Mouse (Mus musculus) adrenal gland, postnatal 14 days (tissue): ENCODE results near the gene Sult6b2. TPM values are rescaled to one million over a fixed set of nuclear protein-coding genes. Genes with fewer than 3 reads are reported as not detected.

Experiments used
- DNase-seq: peaks from one replicate; pipeline ENCODE4 v3.0.0; 2021; ENCODE audit warnings: mixed read lengths
- total RNA-seq: library from RNA; stranded (reverse); gene quantifications from 2 replicates; pipeline ENCODE4 v1.2.3, GENCODE M21; 2021

Sult6b2 gene
- total RNA-seq, 1 experiment from 2014 or later: not detected

GRCm38 (mm10) chr6:142810239-142810638 lies 5.9 kb upstream of the Sult6b2 start:
- DNase-seq: no peak

- no peak for DNase-seq
Observed at GRCm38 (mm10) chr6:142809373-142810098, 5.2 kb upstream of the Sult6b2 start.

GRCm38 (mm10) chr6:142806326-142806725 lies 2.0 kb upstream of the Sult6b2 start:
- DNase-seq: no peak

- no peak for DNase-seq
Observed at GRCm38 (mm10) chr6:142802617-142803525, 1.4 kb downstream of the Sult6b2 start.

- DNase-seq: no peak
Observed at GRCm38 (mm10) chr6:142801687-142802086, 2.6 kb downstream of the Sult6b2 start.

GRCm38 (mm10) chr6:142799704-142800374 lies 4.5 kb downstream of the Sult6b2 start:
- DNase-seq: no peak

GRCm38 (mm10) chr6:142798837-142799236 lies 5.5 kb downstream of the Sult6b2 start:
- no peak for DNase-seq

GRCm38 (mm10) chr6:142797996-142798395 lies 6.3 kb downstream of the Sult6b2 start:
- no peak for DNase-seq

GRCm38 (mm10) chr6:142795655-142796441 lies 8.5 kb downstream of the Sult6b2 start:
- no peak for DNase-seq

GRCm38 (mm10) chr6:142795087-142795486 lies 9.2 kb downstream of the Sult6b2 start:
- DNase-seq: no peak

GRCm38 (mm10) chr6:142793468-142793867 lies 10.8 kb downstream of the Sult6b2 start:
- peak; percentile 14 for DNase-seq

- no peak for DNase-seq
Observed at GRCm38 (mm10) chr6:142792241-142792968, 11.9 kb downstream of the Sult6b2 start.

- no peak for DNase-seq
Observed at GRCm38 (mm10) chr6:142789736-142790135, 14.6 kb downstream of the Sult6b2 start.

GRCm38 (mm10) chr6:142788042-142788987 lies 16.0 kb downstream of the Sult6b2 start:
- DNase-seq: peak; percentile 60

GRCm38 (mm10) chr6:142786106-142786505 lies 18.2 kb downstream of the Sult6b2 start:
- no peak for DNase-seq

GRCm38 (mm10) chr6:142785343-142785742 lies 19.0 kb downstream of the Sult6b2 start:
- DNase-seq: peak; percentile 69

GRCm38 (mm10) chr6:142781286-142781685 lies 23.0 kb downstream of the Sult6b2 start:
- no peak for DNase-seq

- DNase-seq: no peak
Observed at GRCm38 (mm10) chr6:142780574-142781033, 23.7 kb downstream of the Sult6b2 start.

GRCm38 (mm10) chr6:142779812-142780573 lies 24.3 kb downstream of the Sult6b2 start:
- DNase-seq: no peak
